Mouse (Mus musculus) midbrain, embryonic 12.5 days (tissue): ENCODE data around the gene Calhm5. TPM values are rescaled to one million over a fixed set of nuclear protein-coding genes. Genes with fewer than 3 reads are reported as not detected.

ENCODE experiments used
- ATAC-seq: fragments of 200-750 bp; cut with Nextera tagmentation; 2 replicates; pipeline ENCODE4 v1.8.0; 2017; ENCODE audit warnings: low read depth, moderate TSS enrichment, moderate library complexity; ENCODE audit not compliant: low FRiP score
- H3K27ac ChIP-seq: fragments of 300-500 bp; sonication (generic); replicated peaks from 2 replicates; pipeline ENCODE4 v1.5.1; 2016; ENCODE audit warnings: mild to moderate bottlenecking
- H3K27me3 ChIP-seq: fragments of 300-500 bp; sonication (generic); 2 replicates; pipeline ENCODE4 v1.6.1; 2016; ENCODE audit warnings: mild to moderate bottlenecking
- H3K36me3 ChIP-seq: fragments of 300-500 bp; sonication (generic); 2 replicates; pipeline ENCODE4 v1.6.1; 2016
- H3K4me1 ChIP-seq: fragments of 300-500 bp; sonication (generic); 2 replicates; pipeline ENCODE4 v1.6.1; 2016
- H3K4me2 ChIP-seq: fragments of 300-500 bp; sonication (generic); replicated peaks from 2 replicates; pipeline ENCODE4 v1.6.1; 2016; ENCODE audit warnings: mild to moderate bottlenecking, moderate library complexity
- H3K4me3 ChIP-seq: fragments of 300-500 bp; sonication (generic); 2 replicates; pipeline ENCODE4 v1.5.1; 2016; ENCODE audit warnings: mild to moderate bottlenecking
- H3K9ac ChIP-seq: fragments of 300-500 bp; sonication (generic); replicated peaks from 2 replicates; pipeline ENCODE4 v1.6.1; 2016; ENCODE audit warnings: mild to moderate bottlenecking, moderate library complexity
- H3K9me3 ChIP-seq: fragments of 300-500 bp; sonication (generic); 2 replicates; pipeline ENCODE4 v1.6.1; 2016; ENCODE audit warnings: mild to moderate bottlenecking
- WGBS: fragments of 180-500 bp; shearing (Covaris S2); methylation state at CpG from one replicate; pipeline ENCODE4 v1.1.7; 2016; 5-methylcytosine and 5-hydroxymethylcytosine counted together
- polyA plus RNA-seq: library from polyadenylated mRNA; unstranded; fragments of >200 nt; fragmentation: Nextera tagmentation; extraction: Ambion mirVana; gene quantifications from 2 replicates; pipeline ENCODE4 v1.2.1, GENCODE M21; 2016

Calhm5 gene
- polyA plus RNA-seq, 1 experiment from 2014 or later: 0.37 TPM

DNA sequence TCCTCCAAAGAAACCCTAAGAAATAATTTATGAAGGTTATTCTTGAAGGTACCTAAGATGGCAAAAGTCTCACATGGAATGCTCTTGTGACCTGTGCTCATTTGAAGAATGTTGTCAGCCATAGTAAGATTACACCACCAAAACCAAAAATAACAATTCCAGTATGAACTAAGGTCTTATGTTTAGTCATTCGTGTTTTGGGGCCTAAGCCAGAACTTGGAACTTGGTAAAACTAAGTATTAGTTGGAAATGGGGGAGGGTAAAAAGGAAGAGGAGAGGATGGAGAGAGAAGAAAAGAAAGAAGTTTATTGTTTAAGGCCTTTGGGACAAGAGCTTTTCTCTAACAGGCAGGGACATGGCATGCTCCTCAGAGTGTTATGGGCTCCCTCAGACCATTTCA is 26.7 kb downstream of the Calhm5 start:
- no peak for ATAC-seq
- no peak overlapping the region for H3K27ac ChIP-seq
- no peaks in the 10 kb centered on the region for H3K36me3 ChIP-seq
- H3K27me3 ChIP-seq: no peaks in the 10 kb centered on the region
- no peaks in the 10 kb centered on the region for H3K9me3 ChIP-seq
- no peak overlapping the region for H3K9ac ChIP-seq
- H3K4me2 ChIP-seq: no peak overlapping the region
- H3K4me1 ChIP-seq: peaks cover 4% of the 10 kb centered on the region; the same call in 1 of the 2 replicates
- WGBS: 84% methylated on average over 1 of the region's 1 CpGs
- H3K4me3 ChIP-seq: no peak overlapping the region

GRCm38 (mm10) chr10:34066591-34066990 is 29.7 kb downstream of the Calhm5 start:
- Histone ChIP-seq H3K9me3 (no peaks in the 10 kb centered on the region), H3K36me3 (no peaks in the 10 kb centered on the region), H3K27me3 (no peaks in the 10 kb centered on the region), H3K27ac (no peak overlapping the region), H3K9ac (no peak overlapping the region), H3K4me3 (no peak overlapping the region), H3K4me2 (no peak overlapping the region), H3K4me1 (peaks cover 4% of the 10 kb centered on the region; the same call in 1 of the 2 replicates)
- 59% methylated on average over 3 of the region's 3 CpGs for WGBS
- ATAC-seq: no peak

GRCm38 (mm10) chr10:34053987-34054386 is 42.3 kb downstream of the Calhm5 start:
- Histone ChIP-seq H3K36me3 (no peaks in the 10 kb centered on the region), H3K9me3 (no peaks in the 10 kb centered on the region), H3K27ac (no peak overlapping the region), H3K9ac (no peak overlapping the region), H3K4me1 (no peaks in the 10 kb centered on the region), H3K27me3 (no peaks in the 10 kb centered on the region), H3K4me2 (no peak overlapping the region), H3K4me3 (no peak overlapping the region)
- ATAC-seq: no peak
- WGBS: 88% methylated on average over 2 of the region's 2 CpGs

DNA sequence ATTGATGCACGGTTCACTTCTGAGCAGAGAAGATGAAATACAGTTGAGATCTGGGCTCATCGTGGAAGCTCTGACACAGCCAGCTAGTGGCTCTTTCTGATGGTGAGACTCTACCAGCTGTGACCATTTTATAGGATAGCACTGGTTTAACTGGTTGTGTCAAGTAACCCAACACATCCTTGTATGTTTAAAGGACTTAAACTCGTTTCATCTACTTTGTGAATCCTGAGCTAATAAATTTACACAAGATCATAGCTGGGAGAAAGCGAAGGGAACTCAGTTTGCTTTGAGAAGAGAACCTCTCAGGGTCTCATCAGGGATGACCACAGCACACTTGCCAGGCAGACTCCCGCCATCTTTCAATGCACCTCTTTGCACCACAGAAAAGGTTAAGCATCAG is 52.1 kb downstream of the Calhm5 start, which contains the start of gene Calhm4:
Gene Calhm4 (minus strand): TSS at position 101 of the 400 bp plus-strand sequence.
- no peak for ATAC-seq

More for the DNA sequence above, 52.1 kb downstream of the Calhm5 start, which contains the start of gene Calhm4:
- H3K27me3 ChIP-seq: no peaks in the 10 kb centered on the region
- no peaks in the 10 kb centered on the region for H3K9me3 ChIP-seq
- no peak within 1 kb of the TSS for H3K9ac ChIP-seq
- no peak within 1 kb of the TSS for H3K4me2 ChIP-seq
- H3K27ac ChIP-seq: no peak within 1 kb of the TSS
- no peak within 1 kb of the TSS for H3K4me3 ChIP-seq
- 88% methylated on average over 5 of the region's 5 CpGs for whole genome bisulfite sequencing
- no peaks in the 10 kb centered on the region for H3K4me1 ChIP-seq
- H3K36me3 ChIP-seq: no peaks in the 10 kb centered on the region

Other genes with a start within 250 kb of the Calhm5 start
- not detected in 2 replicates for gene Sult3a1, start 238.8 kb downstream of the Calhm5 start, polyA plus RNA-seq
- gene Rsph4a, start 191.4 kb downstream of the Calhm5 start, polyA plus RNA-seq: 0.06 and 0.24 TPM in 2 replicates
- gene Zup1, start 145.2 kb downstream of the Calhm5 start, polyA plus RNA-seq: 28.7 and 29.6 TPM in 2 replicates
- 128 and 135 TPM in 2 replicates for gene Rwdd1, start 76.9 kb downstream of the Calhm5 start, polyA plus RNA-seq
- gene Trappc3l, start 58.9 kb downstream of the Calhm5 start, polyA plus RNA-seq: not detected in 2 replicates
- gene Calhm4, start 52.2 kb downstream of the Calhm5 start, polyA plus RNA-seq: not detected in 2 replicates
- 0.35 and 0.60 TPM in 2 replicates for gene Calhm6, start 31.5 kb upstream of the Calhm5 start, polyA plus RNA-seq
- gene Dse, start 111.2 kb upstream of the Calhm5 start, polyA plus RNA-seq: 16.0 and 20.5 TPM in 2 replicates
- gene Tspyl1, start 185.7 kb upstream of the Calhm5 start, polyA plus RNA-seq: 116 and 119 TPM in 2 replicates
- 120 and 126 TPM in 2 replicates for gene Tspyl4, start 200.9 kb upstream of the Calhm5 start, polyA plus RNA-seq